12 mouse cellular contexts compared by ENCODE assay signal in the genomic region with DNA sequence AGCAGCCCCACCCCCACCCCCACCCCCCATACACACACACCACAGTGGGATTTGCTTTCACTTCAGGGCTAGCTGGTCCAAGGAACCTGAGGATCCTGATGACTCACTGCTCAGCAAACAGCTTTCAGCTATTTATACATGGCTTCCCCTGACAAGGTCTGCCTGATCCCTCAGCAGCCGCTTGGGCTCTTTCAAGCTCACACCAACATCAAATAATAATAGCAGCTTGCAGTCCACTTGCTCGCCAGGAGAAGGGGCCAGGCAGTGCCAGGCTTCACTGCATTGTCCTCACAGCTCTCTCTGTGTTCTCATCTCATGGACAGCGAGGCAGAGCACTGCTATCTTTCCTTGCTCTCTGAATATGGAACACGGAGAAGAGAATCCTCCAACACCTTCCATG.
DNase-seq lines count a peak whose midpoint lies in the region; ATAC-seq and TF ChIP-seq lines count a peak whose summit lies in the region.
"Had no signal": no experiment of that assay in that cellular context is flagged by ENCODE, and none has a peak within 500 bp of the region (broad histone marks: within the 10 kb centered on the region; RNA-seq: fewer than 3 reads in every experiment).

No protein-coding gene starts in this region.

- peak overlapping the region; percentile 38 for H3K4me2 ChIP-seq in heart, embryonic 14.5 days (ENCODE audit: low read length)
- no peak overlapping the region for H3K4me2 ChIP-seq in stomach, postnatal 0 days (replicated peaks; ENCODE audit: low read depth)
- H3K4me2 ChIP-seq in forebrain, embryonic 14.5 days (ENCODE audit: low read length): no peak overlapping the region
- H3K4me2 ChIP-seq: liver, embryonic 15.5 days had no signal

- WGBS in cerebellum, adult 2 months: 23% methylated on average over 4 of the region's 4 CpGs
- WGBS in heart, embryonic 14.5 days: 15% methylated on average over 4 of the region's 4 CpGs
- 37% methylated on average over 4 of the region's 4 CpGs for WGBS in stomach, postnatal 0 days
- WGBS in forebrain, embryonic 14.5 days: 44% methylated on average over 4 of the region's 4 CpGs

- TF ChIP-seq EP300 in stomach, postnatal 0 days (optimal IDR thresholded peaks at IDR 0.05): no peak

- no peak for TF ChIP-seq POLR2A in cerebellum, adult 2 months (IDR thresholded peaks at IDR 0.05; ENCODE audit: borderline replicate concordance, insufficient read depth, low read length)

- no peak for TF ChIP-seq CTCF in cerebellum, adult 2 months (IDR thresholded peaks at IDR 0.05; ENCODE audit: borderline replicate concordance, insufficient read depth, low read depth, low read length)
- no peak for TF ChIP-seq CTCF in stomach, postnatal 0 days (IDR thresholded peaks at IDR 0.05; ENCODE audit: low read depth)

- no peak overlapping the region for H3K9ac ChIP-seq in heart, embryonic 14.5 days (ENCODE audit: low read length)
- H3K9ac ChIP-seq in stomach, postnatal 0 days (ENCODE audit: low read length): no peak overlapping the region
- H3K9ac ChIP-seq in forebrain, embryonic 14.5 days (ENCODE audit: low read length): no peak overlapping the region
- H3K9ac ChIP-seq: liver, embryonic 15.5 days had no signal

- peak overlapping the region; percentile 52 for H3K27ac ChIP-seq in cerebellum, adult 2 months (ENCODE audit: insufficient read depth, low read length)
- peak overlapping the region; percentile 24 to 52; a peak in 1 of 4 replicates for H3K27ac ChIP-seq in heart, embryonic 14.5 days (replicated peaks in 1 of 2; ENCODE audit: control insufficient read depth in 1 of 2, insufficient read depth in 1 of 2, low read depth in 2 of 2, low read length in 2 of 2)
- no peak overlapping the region for H3K27ac ChIP-seq in stomach, postnatal 0 days (replicated peaks)
- no peak overlapping the region for H3K27ac ChIP-seq in forebrain, embryonic 14.5 days (ENCODE audit: low read depth, low read length)
- H3K27ac ChIP-seq: liver, embryonic 15.5 days had no signal

- peak; percentile 43; the same call in 1 of the 2 replicates for ATAC-seq in heart, embryonic 14.5 days (ENCODE audit: insufficient number of reproducible peaks, insufficient read depth, low FRiP score, low read depth)
- no peak for ATAC-seq in megakaryocyte, adult 5-6 weeks (ENCODE audit: poor library complexity, severe bottlenecking)
- ATAC-seq in stomach, postnatal 0 days (ENCODE audit: low FRiP score, low TSS enrichment): peak; percentile 88; the same call in 1 of the 2 replicates
- ATAC-seq in forebrain, embryonic 14.5 days: no peak
- ATAC-seq: midbrain, embryonic 16.5 days had no signal

- H3K9me3 ChIP-seq in heart, embryonic 14.5 days (ENCODE audit: control insufficient read depth, low read length): no peaks in the 10 kb centered on the region
- H3K9me3 ChIP-seq in megakaryocyte, embryonic 14.5 days: no peaks in the 10 kb centered on the region
- H3K9me3 ChIP-seq in stomach, postnatal 0 days (ENCODE audit: control insufficient read depth, low read length): no peaks in the 10 kb centered on the region
- no peaks in the 10 kb centered on the region for H3K9me3 ChIP-seq in forebrain, embryonic 14.5 days (replicated peaks; ENCODE audit: control insufficient read depth, low read length)
- H3K9me3 ChIP-seq: liver, embryonic 15.5 days had no signal

- H3K4me1 ChIP-seq in cerebellum, adult 2 months (ENCODE audit: control insufficient read depth, insufficient read depth, low read length): no peaks in the 10 kb centered on the region
- H3K4me1 ChIP-seq in heart, embryonic 14.5 days (ENCODE audit: control insufficient read depth in 2 of 2, insufficient read depth in 2 of 2, low read length in 2 of 2): peaks cover 7 to 8% of the 10 kb centered on the region in 2 experiments
- peaks cover 56% of the 10 kb centered on the region for H3K4me1 ChIP-seq in megakaryocyte, embryonic 14.5 days
- no peaks in the 10 kb centered on the region for H3K4me1 ChIP-seq in stomach, postnatal 0 days (replicated peaks; ENCODE audit: control insufficient read depth, insufficient read depth)
- H3K4me1 ChIP-seq in forebrain, embryonic 14.5 days (ENCODE audit: control insufficient read depth, insufficient read depth, low read length): no peaks in the 10 kb centered on the region

- DNase-seq in cerebellum, adult 2 months: peak; percentile 18 to 32
- DNase-seq in cerebellum, adult 11-12 months: no peak
- no peak for DNase-seq in heart, adult 18-20 months
- peak; percentile 41 for DNase-seq in stomach, postnatal 0 days (ENCODE audit: low spot score)
- DNase-seq in forebrain, embryonic 14.5 days (ENCODE audit: low spot score): no peak
- DNase-seq: kidney, adult 8-10 months had no signal

- no peaks in the 10 kb centered on the region for H3K27me3 ChIP-seq in cerebellum, adult 2 months (ENCODE audit: control insufficient read depth, insufficient read depth, low read length)
- no peaks in the 10 kb centered on the region for H3K27me3 ChIP-seq in heart, embryonic 14.5 days (ENCODE audit: control insufficient read depth, insufficient read depth, low read length)
- peaks cover 3% of the 10 kb centered on the region for H3K27me3 ChIP-seq in megakaryocyte, embryonic 14.5 days (replicated peaks)
- H3K27me3 ChIP-seq in stomach, postnatal 0 days (ENCODE audit: control insufficient read depth, insufficient read depth, low read length): no peaks in the 10 kb centered on the region
- no peaks in the 10 kb centered on the region for H3K27me3 ChIP-seq in forebrain, embryonic 14.5 days (replicated peaks; ENCODE audit: control insufficient read depth, insufficient read depth, low read length)
- H3K27me3 ChIP-seq: liver, embryonic 15.5 days had no signal

- no peaks in the 10 kb centered on the region for H3K36me3 ChIP-seq in heart, embryonic 14.5 days (ENCODE audit: control insufficient read depth, insufficient read depth, low read length)
- no peaks in the 10 kb centered on the region for H3K36me3 ChIP-seq in megakaryocyte, embryonic 14.5 days (replicated peaks; ENCODE audit: low read length)
- no peaks in the 10 kb centered on the region for H3K36me3 ChIP-seq in stomach, postnatal 0 days (ENCODE audit: control insufficient read depth, insufficient read depth, low read length)
- no peaks in the 10 kb centered on the region for H3K36me3 ChIP-seq in forebrain, embryonic 14.5 days (ENCODE audit: control insufficient read depth, insufficient read depth, low read length)
- H3K36me3 ChIP-seq: liver, embryonic 15.5 days had no signal

- peak overlapping the region; percentile 5 for H3K4me3 ChIP-seq in cerebellum, adult 2 months (replicated peaks; ENCODE audit: insufficient read depth, low read depth, low read length)
- H3K4me3 ChIP-seq in heart, embryonic 14.5 days (ENCODE audit: control insufficient read depth in 1 of 2, insufficient read depth in 1 of 2, low read depth in 1 of 2, low read length in 2 of 2): no peak overlapping the region
- peak overlapping the region; percentile 48 for H3K4me3 ChIP-seq in megakaryocyte, embryonic 14.5 days (replicated peaks)
- no peak overlapping the region for H3K4me3 ChIP-seq in stomach, postnatal 0 days (ENCODE audit: low read depth, low read length)
- no peak overlapping the region for H3K4me3 ChIP-seq in forebrain, embryonic 14.5 days (ENCODE audit: low read depth, low read length)
- H3K4me3 ChIP-seq: erythroblast, embryonic 14.5 days; liver, embryonic 15.5 days had no signal

Comparison
In these comparisons a context has a peak if more than half of its experiments do, and no peak if none do; other contexts are left out.
1. DNase-seq: peak in cerebellum, adult 2 months (2 of 2) and stomach, postnatal 0 days (single experiment); none in cerebellum, adult 11-12 months (single experiment), heart, adult 18-20 months (0 of 2) and forebrain, embryonic 14.5 days (single experiment).
2. H3K27ac ChIP-seq: peak in cerebellum, adult 2 months (single experiment) and heart, embryonic 14.5 days (2 of 2); none in stomach, postnatal 0 days (single experiment) and forebrain, embryonic 14.5 days (single experiment).
3. H3K4me3 ChIP-seq: peak in cerebellum, adult 2 months (single experiment) and megakaryocyte, embryonic 14.5 days (single experiment); none in heart, embryonic 14.5 days (0 of 2), stomach, postnatal 0 days (single experiment) and forebrain, embryonic 14.5 days (single experiment).
4. ATAC-seq: peak in heart, embryonic 14.5 days (single experiment) and stomach, postnatal 0 days (single experiment); none in megakaryocyte, adult 5-6 weeks (single experiment) and forebrain, embryonic 14.5 days (single experiment).